Mouse (Mus musculus) left cerebral cortex, adult 11 months (tissue): ENCODE measurements around the gene Ppp1r9a.

Source experiments
- DNase-seq: peaks from one replicate; pipeline ENCODE4 v3.0.0; 2022; ENCODE audit warnings: low spot score

The Ppp1r9a gene

GRCm38 (mm10) chr6:5008166-5008565 is 105.4 kb downstream of the Ppp1r9a start:
- no peak for DNase-seq

- DNase-seq: no peak
Observed at GRCm38 (mm10) chr6:5008603-5009002, 105.9 kb downstream of the Ppp1r9a start.

- DNase-seq: no peak
Observed at GRCm38 (mm10) chr6:5010553-5011416, 108.1 kb downstream of the Ppp1r9a start.

GRCm38 (mm10) chr6:5012794-5013193 is 110.1 kb downstream of the Ppp1r9a start:
- DNase-seq: no peak

DNA sequence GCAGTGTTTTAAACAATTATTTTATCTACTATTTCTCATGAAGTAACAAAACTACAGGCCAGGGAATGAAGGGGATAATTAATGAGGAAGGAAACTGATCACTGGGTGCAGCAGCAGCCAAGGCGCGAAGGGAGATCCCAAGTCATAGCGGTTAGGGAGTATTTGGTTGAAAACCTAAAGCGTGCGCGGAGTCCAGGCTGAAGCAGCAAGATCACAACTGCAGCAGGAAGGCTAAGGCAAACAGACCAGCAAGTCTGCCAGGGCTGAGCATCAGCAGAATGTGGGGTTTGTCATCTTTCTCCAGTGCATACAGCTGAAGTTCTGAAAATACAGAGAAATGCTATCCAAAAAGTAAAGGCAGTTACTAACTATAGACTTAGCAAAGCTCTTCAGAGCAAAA is 111.8 kb downstream of the Ppp1r9a start:
- DNase-seq: no peak

- DNase-seq: no peak
Observed at GRCm38 (mm10) chr6:5015173-5015572, 112.5 kb downstream of the Ppp1r9a start.

- DNase-seq: no peak
Observed at GRCm38 (mm10) chr6:5017945-5018511, 115.3 kb downstream of the Ppp1r9a start.

- DNase-seq: no peak
Observed at GRCm38 (mm10) chr6:5019208-5019607, 116.5 kb downstream of the Ppp1r9a start.

DNA sequence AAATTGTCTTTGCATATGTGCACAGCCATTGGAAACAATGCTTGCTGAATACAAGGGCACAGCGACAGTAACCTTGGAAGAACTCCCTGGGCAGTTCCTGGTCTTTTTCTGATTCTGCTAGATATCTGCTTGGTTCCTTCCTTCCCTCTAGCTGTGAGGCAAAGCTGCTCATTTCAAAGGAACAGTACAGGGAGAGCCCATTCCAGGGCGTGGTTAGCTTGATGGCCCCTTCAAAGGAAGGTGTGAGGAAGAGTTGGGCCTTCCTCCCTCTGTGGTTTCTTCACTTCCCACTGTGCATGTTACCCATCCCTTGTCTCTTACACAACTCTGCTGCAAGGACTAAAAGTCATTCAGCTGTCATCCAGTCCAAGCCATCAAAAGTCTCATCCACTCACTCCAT is 117.3 kb downstream of the Ppp1r9a start:
- DNase-seq: no peak

- DNase-seq: no peak
Observed at GRCm38 (mm10) chr6:5020510-5020909, 117.8 kb downstream of the Ppp1r9a start.

DNA sequence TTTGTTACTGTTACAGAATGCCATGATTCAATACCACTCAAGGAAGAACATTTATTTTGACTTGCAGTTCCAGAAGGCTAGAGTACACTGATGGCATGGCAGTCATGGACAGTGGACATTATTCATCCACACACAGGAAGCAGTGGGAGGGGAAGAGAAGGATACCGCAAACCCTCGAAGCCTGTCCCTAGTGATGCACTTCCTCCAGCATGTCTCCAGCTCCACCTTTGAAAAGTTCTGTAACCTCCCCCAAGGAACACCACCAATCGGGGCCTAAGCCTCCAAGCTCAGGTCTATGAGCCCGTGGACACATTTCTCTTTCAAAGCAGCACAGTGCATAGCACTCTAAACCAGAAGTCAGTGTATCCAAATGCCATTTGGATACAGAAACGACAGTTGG is 120.0 kb downstream of the Ppp1r9a start:
- no peak for DNase-seq

DNA sequence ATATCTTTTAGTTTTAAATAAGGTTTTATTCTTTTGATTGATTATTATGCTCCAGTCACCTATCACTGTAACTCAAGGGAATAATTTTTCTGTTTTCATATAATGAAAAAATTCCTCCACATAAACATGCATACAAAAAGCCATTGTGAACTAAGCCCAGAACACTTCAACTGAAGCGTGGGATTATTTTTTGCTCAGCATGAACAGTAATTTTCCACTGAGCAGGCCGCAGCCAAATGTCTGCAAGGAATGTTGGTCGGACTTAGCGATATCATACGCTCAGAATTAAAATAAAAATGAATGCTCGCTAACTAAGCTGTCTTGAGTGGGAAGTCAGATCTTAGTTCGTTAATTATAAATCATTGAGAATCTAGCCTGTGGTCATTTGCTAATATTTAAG is 122.2 kb downstream of the Ppp1r9a start:
- DNase-seq: no peak

GRCm38 (mm10) chr6:5026772-5027171 is 124.1 kb downstream of the Ppp1r9a start:
- DNase-seq: no peak

GRCm38 (mm10) chr6:5027213-5027612 is 124.5 kb downstream of the Ppp1r9a start:
- DNase-seq: no peak

GRCm38 (mm10) chr6:5027801-5028200 is 125.1 kb downstream of the Ppp1r9a start:
- no peak for DNase-seq

GRCm38 (mm10) chr6:5029205-5029927 is 126.6 kb downstream of the Ppp1r9a start:
- DNase-seq: no peak

GRCm38 (mm10) chr6:5029956-5030355 is 127.2 kb downstream of the Ppp1r9a start:
- no peak for DNase-seq

DNA sequence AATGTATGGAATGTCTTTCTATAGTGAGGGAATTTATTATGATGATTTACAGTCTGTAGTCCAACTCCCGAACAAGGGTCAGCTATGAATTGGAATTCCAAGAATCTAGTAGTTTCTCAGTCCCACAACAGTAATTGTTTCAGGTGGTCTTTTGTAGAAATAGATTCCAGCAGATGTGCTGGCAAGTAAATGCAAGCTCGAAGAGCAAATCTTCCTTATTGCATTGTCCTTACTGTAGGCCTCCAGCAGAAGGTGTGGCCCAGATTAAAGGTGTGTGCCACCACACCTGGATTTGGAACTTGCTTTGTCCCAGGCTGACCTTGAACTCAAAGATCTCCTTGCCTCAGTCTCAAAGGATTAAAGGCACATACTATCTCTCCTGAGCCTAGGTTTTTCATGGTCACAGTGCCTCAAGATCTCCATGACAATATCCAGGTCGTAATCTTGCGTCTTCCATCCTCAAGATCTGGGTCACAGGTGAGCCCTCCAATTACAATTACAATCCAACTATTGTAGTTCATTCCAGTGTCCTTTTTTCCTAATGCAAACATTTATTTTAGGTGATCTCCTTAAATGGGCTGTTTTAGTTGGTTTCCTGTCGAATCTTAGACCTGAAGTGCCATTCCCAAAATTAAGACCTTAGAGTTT is 130.4 kb downstream of the Ppp1r9a start:
- DNase-seq: no peak

DNA sequence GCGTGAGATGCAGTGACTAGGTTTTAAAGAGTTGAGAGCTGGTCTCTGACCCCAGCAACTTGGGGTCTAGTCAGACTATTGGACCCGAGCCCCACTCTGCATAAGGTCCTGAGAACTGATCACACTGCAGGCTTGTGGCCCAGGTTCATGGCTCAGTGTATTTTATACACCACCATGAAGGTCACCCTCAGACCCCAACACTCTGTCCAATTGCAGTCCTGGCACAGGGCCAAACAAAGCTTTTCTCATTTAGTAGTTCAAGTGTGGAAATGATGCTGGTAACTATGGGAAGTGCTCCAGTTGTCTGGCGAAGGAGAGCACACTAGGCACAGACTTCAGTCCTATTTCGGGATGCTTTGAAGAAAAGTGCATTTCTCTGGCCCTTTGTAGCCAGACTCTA is 134.5 kb downstream of the Ppp1r9a start:
- DNase-seq: no peak

GRCm38 (mm10) chr6:5038140-5038749 is 135.5 kb downstream of the Ppp1r9a start:
- DNase-seq: no peak

DNA sequence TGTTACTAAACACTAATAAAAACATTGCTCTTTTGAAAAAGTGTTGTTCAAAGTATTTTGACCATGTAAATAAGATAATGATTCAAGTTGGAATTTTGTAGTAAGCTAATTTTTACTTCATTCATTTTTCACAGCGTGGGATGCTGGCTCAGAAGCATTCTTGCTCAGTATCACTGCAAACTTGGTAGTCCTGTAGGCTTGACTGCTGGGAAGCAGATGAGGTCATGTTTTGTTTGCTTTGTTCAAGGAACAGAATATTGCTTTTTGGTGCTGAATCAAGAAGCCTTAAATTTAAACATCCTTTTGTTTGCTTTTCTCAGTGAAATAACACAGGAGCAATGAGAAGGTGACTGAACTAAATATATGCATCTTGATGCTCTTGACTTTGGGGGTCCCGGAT is 136.6 kb downstream of the Ppp1r9a start:
- DNase-seq: no peak

DNA sequence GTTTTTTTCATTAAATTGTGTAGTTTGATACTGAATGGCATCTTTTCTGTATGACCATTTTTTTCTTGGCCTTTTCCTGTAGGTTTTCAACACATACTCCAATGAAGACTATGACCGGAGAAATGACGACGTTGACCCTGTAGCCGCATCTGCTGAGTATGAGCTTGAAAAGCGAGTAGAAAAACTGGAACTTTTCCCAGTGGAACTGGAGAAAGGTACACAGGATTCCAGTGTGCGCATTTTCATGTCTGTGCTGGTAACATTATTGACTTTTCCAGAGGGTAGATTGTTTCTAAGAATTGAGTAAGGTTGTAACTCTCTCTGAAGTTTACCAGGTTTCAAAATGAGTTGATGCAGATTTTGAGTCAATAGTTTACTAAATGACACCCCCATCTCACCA is 143.1 kb downstream of the Ppp1r9a start:
- no peak for DNase-seq
